Mouse (Mus musculus) CD4-positive, CD25-positive, alpha-beta regulatory T cell, adult 2 months (primary cell): ENCODE measurements around the gene Acot7.

Source experiments
- DNase-seq: peaks from one replicate; pipeline ENCODE4 v3.0.0-alpha.2; 2012; ENCODE audit warnings: low read depth, low spot score

Acot7 gene

GRCm38 (mm10) chr4:152294188-152294929 is 116.4 kb downstream of the Acot7 start:
- DNase-seq, result no peak

- DNase-seq, result peak; percentile 45
Observed at GRCm38 (mm10) chr4:152295916-152296315, 118.0 kb downstream of the Acot7 start.

GRCm38 (mm10) chr4:152296371-152296770 is 118.4 kb downstream of the Acot7 start:
- DNase-seq, result no peak

- DNase-seq, result peak; percentile 100
Observed at GRCm38 (mm10) chr4:152296874-152297861, 119.2 kb downstream of the Acot7 start, which contains the start of gene Icmt. Icmt (plus strand) TSS chr4:152297227.

GRCm38 (mm10) chr4:152298836-152299235 is 120.9 kb downstream of the Acot7 start:
- no peak for DNase-seq

GRCm38 (mm10) chr4:152300375-152300774 is 122.4 kb downstream of the Acot7 start:
- DNase-seq, result no peak

- no peak for DNase-seq
Observed at GRCm38 (mm10) chr4:152302012-152302411, 124.1 kb downstream of the Acot7 start.

- no peak for DNase-seq
Observed at GRCm38 (mm10) chr4:152303172-152303571, 125.2 kb downstream of the Acot7 start.

- DNase-seq, result no peak
Observed at GRCm38 (mm10) chr4:152304685-152305084, 126.8 kb downstream of the Acot7 start.

- DNase-seq, result no peak
Observed at GRCm38 (mm10) chr4:152305991-152306390, 128.1 kb downstream of the Acot7 start.

- no peak for DNase-seq
Observed at GRCm38 (mm10) chr4:152307542-152307941, 129.6 kb downstream of the Acot7 start.

GRCm38 (mm10) chr4:152312186-152312585 is 134.3 kb downstream of the Acot7 start:
- DNase-seq, result no peak

GRCm38 (mm10) chr4:152313211-152313632 is 135.3 kb downstream of the Acot7 start:
- DNase-seq, result peak; percentile 42

GRCm38 (mm10) chr4:152313934-152314333 is 136.0 kb downstream of the Acot7 start:
- peak; percentile 37 for DNase-seq

- no peak for DNase-seq
Observed at GRCm38 (mm10) chr4:152315498-152316213, 137.7 kb downstream of the Acot7 start.

- no peak for DNase-seq
Observed at GRCm38 (mm10) chr4:152317631-152318033, 139.7 kb downstream of the Acot7 start.

GRCm38 (mm10) chr4:152318517-152319234 is 140.7 kb downstream of the Acot7 start, which contains the start of gene Rnf207:
Rnf207 (minus strand) TSS chr4:152318993.
- peak; percentile 71 for DNase-seq
